ENCODE assay signal across 14 mouse cellular contexts in genomic region chr6:85543351-85544175, GRCm38 (mm10).
A peak's percentile ranks its signal among the peaks of the same experiment; 100 is the strongest.
DNase-seq lines count a peak whose midpoint lies in the region.
"Had no signal": no experiment of that assay in that cellular context is flagged by ENCODE, and none has a peak within 500 bp of the region (broad histone marks: within the 10 kb centered on the region; RNA-seq: fewer than 3 reads in every experiment).

No protein-coding gene starts in this region.

- DNase-seq in brain, adult 2 months (ENCODE audit: low read depth, low spot score), result peak; percentile 80
- DNase-seq in cerebellum, adult 11 months, result peak; percentile 44
- DNase-seq in cerebellum, adult 9-10 months, result peak; percentile 80
- peak; percentile 45 to 58 for DNase-seq in cerebellum, postnatal 36 days
- no peak for DNase-seq in thymus, postnatal 14 days
- no peak for DNase-seq in kidney, adult 8-10 months
- DNase-seq: adrenal gland, adult 8-10 months; B cell, adult 2 months; heart, postnatal 36 days; kidney, postnatal 25 days; liver; lung, adult 2 months; lung, postnatal 10 days; retina, postnatal 1 day had no signal

Comparison
In these comparisons a context has a peak if more than half of its experiments do, and no peak if none do; other contexts are left out.
1. DNase-seq: peak in brain, adult 2 months (single experiment), cerebellum, adult 11 months (single experiment), cerebellum, adult 9-10 months (single experiment) and cerebellum, postnatal 36 days (2 of 2); none in thymus, postnatal 14 days (single experiment) and kidney, adult 8-10 months (0 of 2).